7 mouse cellular contexts compared by ENCODE assay signal in genomic region chr6:13069302-13070146, GRCm38 (mm10). TPM values are rescaled to one million over a fixed set of nuclear protein-coding genes. Genes with fewer than 3 reads are reported as not detected.
DNase-seq lines count a peak whose midpoint lies in the region; ATAC-seq lines count a peak whose summit lies in the region.

Tmem106b (plus strand) TSS chr6:13069759.

- H3K27ac ChIP-seq in embryonic facial prominence, embryonic 12.5 days = peak within 1 kb of the TSS; percentile 73
- H3K27ac ChIP-seq in limb, embryonic 11.5 days (replicated peaks; ENCODE audit: low read depth, low read length) = no peak within 1 kb of the TSS
- H3K27ac ChIP-seq in midbrain, embryonic 14.5 days (replicated peaks; ENCODE audit: low read depth, low read length) = peak within 1 kb of the TSS; percentile 83

- peak within 1 kb of the TSS; percentile 66 for H3K4me2 ChIP-seq in embryonic facial prominence, embryonic 12.5 days (replicated peaks)
- H3K4me2 ChIP-seq in limb, embryonic 11.5 days (ENCODE audit: low read depth, severe bottlenecking) = peak within 1 kb of the TSS; percentile 55
- H3K4me2 ChIP-seq in midbrain, embryonic 14.5 days (ENCODE audit: low read length) = peak within 1 kb of the TSS; percentile 75

- H3K9me3 ChIP-seq in embryonic facial prominence, embryonic 12.5 days = no peaks in the 10 kb centered on the region
- H3K9me3 ChIP-seq in limb, embryonic 11.5 days (ENCODE audit: control insufficient read depth, low read length) = no peaks in the 10 kb centered on the region
- no peaks in the 10 kb centered on the region for H3K9me3 ChIP-seq in midbrain, embryonic 14.5 days (ENCODE audit: control insufficient read depth, low read length)

- H3K4me3 ChIP-seq in embryonic facial prominence, embryonic 12.5 days = peak within 1 kb of the TSS; percentile 93
- peak within 1 kb of the TSS; percentile 82 for H3K4me3 ChIP-seq in limb, embryonic 11.5 days (ENCODE audit: low read depth, low read length)
- peak within 1 kb of the TSS; percentile 98 for H3K4me3 ChIP-seq in midbrain, embryonic 14.5 days (replicated peaks; ENCODE audit: low read depth, low read length)

- H3K36me3 ChIP-seq in embryonic facial prominence, embryonic 12.5 days = peaks cover 14% of the 10 kb centered on the region
- no peaks in the 10 kb centered on the region; the same call in 1 of the 2 replicates for H3K36me3 ChIP-seq in limb, embryonic 11.5 days (ENCODE audit: control insufficient read depth, insufficient read depth, low read length)
- H3K36me3 ChIP-seq in midbrain, embryonic 14.5 days (ENCODE audit: control insufficient read depth, insufficient read depth, low read length) = peaks cover 23% of the 10 kb centered on the region

- 3% methylated on average over 61 of the region's 61 CpGs for WGBS in embryonic facial prominence, embryonic 12.5 days
- WGBS in limb, embryonic 11.5 days = 4% methylated on average over 49 of the region's 61 CpGs
- WGBS in midbrain, embryonic 14.5 days = 3% methylated on average over 61 of the region's 61 CpGs

- H3K27me3 ChIP-seq in embryonic facial prominence, embryonic 12.5 days = no peaks in the 10 kb centered on the region
- H3K27me3 ChIP-seq in limb, embryonic 11.5 days (ENCODE audit: control insufficient read depth, insufficient read depth, low read length) = no peaks in the 10 kb centered on the region
- H3K27me3 ChIP-seq in midbrain, embryonic 14.5 days (ENCODE audit: control insufficient read depth, insufficient read depth, low read length) = no peaks in the 10 kb centered on the region

- H3K4me1 ChIP-seq in embryonic facial prominence, embryonic 12.5 days = peaks cover 5% of the 10 kb centered on the region; the same call in 1 of the 2 replicates
- H3K4me1 ChIP-seq in limb, embryonic 11.5 days (ENCODE audit: control insufficient read depth, insufficient read depth, low read length) = no peaks in the 10 kb centered on the region
- H3K4me1 ChIP-seq in midbrain, embryonic 14.5 days (ENCODE audit: control insufficient read depth, insufficient read depth, low read length) = peaks cover 4% of the 10 kb centered on the region; the same call in 1 of the 2 replicates

- DNase-seq in adrenal gland, postnatal 25 days = peak; percentile 98
- DNase-seq in heart, adult 11 months = peak; percentile 100
- DNase-seq in kidney, adult 18-20 months = peak; percentile 96
- DNase-seq in limb, embryonic 11.5 days (ENCODE audit: low spot score) = peak; percentile 96
- DNase-seq in midbrain, embryonic 14.5 days = peak; percentile 99
- DNase-seq in spleen, adult 18-20 months = peak; percentile 92 to 93

- H3K9ac ChIP-seq in embryonic facial prominence, embryonic 12.5 days = peak within 1 kb of the TSS; percentile 94
- H3K9ac ChIP-seq in limb, embryonic 11.5 days (ENCODE audit: low read length) = peak within 1 kb of the TSS; percentile 90
- H3K9ac ChIP-seq in midbrain, embryonic 14.5 days (replicated peaks; ENCODE audit: low read length) = peak within 1 kb of the TSS; percentile 90

- ATAC-seq in embryonic facial prominence, embryonic 12.5 days (ENCODE audit: insufficient number of reproducible peaks, insufficient read depth, low FRiP score, low TSS enrichment) = peak; percentile 97
- ATAC-seq in limb, embryonic 11.5 days (ENCODE audit: insufficient number of reproducible peaks, low FRiP score, low TSS enrichment, low read depth) = peak; percentile 98
- ATAC-seq in midbrain, embryonic 14.5 days (ENCODE audit: low FRiP score, low TSS enrichment) = peak; percentile 100

RNA-seq across cellular contexts. Expression of gene Tmem106b, which starts in this region (rescaled TPM):
- 93.9 and 154 TPM in 2 replicates for total RNA-seq in adrenal gland, postnatal 25 days (2021)
- polyA plus RNA-seq in embryonic facial prominence, embryonic 12.5 days (2016; fragmentation: Nextera tagmentation; extraction: Ambion mirVana) = 32.9 and 36.2 TPM in 2 replicates
- polyA plus RNA-seq in limb, embryonic 11.5 days (2014; fragmentation: Nextera tagmentation; extraction: Ambion mirVana) = 25.4 and 26.6 TPM in 2 replicates
- polyA plus RNA-seq in midbrain, embryonic 14.5 days (2014; fragmentation: Nextera tagmentation; extraction: Ambion mirVana) = 43.3 and 46.6 TPM in 2 replicates
